ENCODE assay signal across 8 mouse cellular contexts in genomic region chr6:100527972-100528371, GRCm38 (mm10).
DNase-seq lines count a peak whose midpoint lies in the region; ATAC-seq and TF ChIP-seq lines count a peak whose summit lies in the region.

No protein-coding gene starts in this region.

- H3K4me1 ChIP-seq in E14TG2a.4 (replicated peaks; ENCODE audit: low read depth, low read length): peaks cover 33% of the 10 kb centered on the region

- peaks cover 15% of the 10 kb centered on the region; the same call in 1 of the 2 replicates for H3K27me3 ChIP-seq in E14TG2a.4 (ENCODE audit: insufficient read depth, low read length)

- H3K4me3 ChIP-seq in left cerebral cortex, adult 2 months: no peak overlapping the region
- H3K4me3 ChIP-seq in E14TG2a.4 (replicated peaks; ENCODE audit: low read length): no peak overlapping the region

- ATAC-seq in megakaryocyte, adult 5-6 weeks (ENCODE audit: poor library complexity, severe bottlenecking): peak; percentile 58; the same call in 1 of the 2 replicates
- no peak for ATAC-seq in inflammation-experienced regulatory T-cells, adult 6 months

- no peaks in the 10 kb centered on the region for H3K36me3 ChIP-seq in E14TG2a.4 (ENCODE audit: insufficient read depth, low read length)

- H3K9me3 ChIP-seq in E14TG2a.4 (ENCODE audit: low read length): no peaks in the 10 kb centered on the region

- DNase-seq in adrenal gland, postnatal 25 days: peak; percentile 16
- DNase-seq in adrenal gland, adult 8-10 months: no peak
- DNase-seq in left cerebral cortex, adult 2 months (ENCODE audit: extremely low spot score in 1 of 2, low spot score in 2 of 2): no peak
- no peak for DNase-seq in left cerebral cortex, adult 9 months (ENCODE audit: low spot score in 2 of 2)
- DNase-seq in yolk sac, embryonic 10.5 days (ENCODE audit: low spot score): no peak

- peak; percentile 61 for TF ChIP-seq CTCF in left cerebral cortex, adult 2 months (IDR thresholded peaks at IDR 0.05)
- TF ChIP-seq CTCF in E14TG2a.4 (conservative IDR thresholded peaks at IDR 0.05; ENCODE audit: low read length): peak; percentile 67

- H3K27ac ChIP-seq in left cerebral cortex, adult 2 months: no peak overlapping the region

- intact Hi-C loops in left cerebral cortex, adult 2 months (cut with DNase I): loop anchor here (5.0 kb wide), 1 partner anchor 726 kb away; no protein-coding TSS in a partner anchor
